Mouse (Mus musculus) testis, adult 2 months (tissue): ENCODE measurements around the gene Uggt2.
"Not testable (repeated sequence)": the region's sequence is repeated elsewhere in the genome, so short reads cannot be mapped to it uniquely, and the experiment has no call there.

Source experiments
- CTCF ChIP-seq: fragments of 200-500 bp; IDR thresholded peaks from 2 replicates; pipeline ENCODE4 v1.5.1; 2012; ENCODE audit warnings: low read depth, mild to moderate bottlenecking, inconsistent platforms, low read length, moderate library complexity; ENCODE audit not compliant: control insufficient read depth, insufficient read depth, insufficient replicate concordance
- POLR2A ChIP-seq: fragments of 200-500 bp; IDR thresholded peaks from 2 replicates; pipeline ENCODE4 v1.6.1; 2012; ENCODE audit warnings: low read depth, mild to moderate bottlenecking, inconsistent platforms, low read length, moderate library complexity; ENCODE audit not compliant: control insufficient read depth

DNA sequence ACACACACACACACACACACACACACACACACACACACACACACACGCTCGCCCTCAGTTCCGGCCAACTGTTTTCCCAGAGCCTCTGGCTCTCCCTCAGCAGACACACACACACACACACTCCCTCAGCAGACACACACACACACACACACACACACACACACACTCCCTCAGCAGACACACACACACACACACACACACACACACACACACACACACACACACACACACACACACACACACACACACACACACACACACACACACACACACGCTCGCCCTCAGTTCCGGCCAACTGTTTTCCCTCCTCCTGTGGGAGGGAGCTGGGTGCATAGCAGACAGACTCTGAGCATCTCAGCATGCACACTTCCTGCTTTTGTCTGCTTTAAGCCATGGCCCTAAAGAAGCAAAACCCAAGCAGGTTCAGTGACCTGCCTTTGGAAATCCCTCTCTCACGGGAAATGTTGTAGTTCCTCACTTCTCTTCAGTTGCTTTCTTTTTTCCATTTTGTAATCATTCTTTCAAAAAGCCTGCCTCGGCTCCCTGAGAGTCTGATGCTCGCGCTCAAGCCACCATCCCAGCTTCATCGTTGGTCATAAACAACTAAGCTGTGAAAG is 116.7 kb downstream of the Uggt2 start:
- not testable (repeated sequence) for TF ChIP-seq POLR2A, CTCF
